Mouse (Mus musculus) ovary, postnatal 14 days (tissue): ENCODE data around the gene Tmem107.

ENCODE experiments used
- DNase-seq: peaks from one replicate; pipeline ENCODE4 v3.0.0; 2022; ENCODE audit warnings: low spot score

Tmem107 gene

GRCm38 (mm10) chr11:69059975-69060411, 10.6 kb upstream of the Tmem107 start:
- no peak for DNase-seq

GRCm38 (mm10) chr11:69060448-69061254, 10.0 kb upstream of the Tmem107 start:
- DNase-seq: no peak

GRCm38 (mm10) chr11:69061255-69061912, 9.2 kb upstream of the Tmem107 start:
- no peak for DNase-seq

- peak; percentile 65 for DNase-seq
These were observed 8.3 kb upstream of the Tmem107 start for GRCm38 (mm10) chr11:69062194-69062760.

- DNase-seq: peak; percentile 98
These were observed 7.8 kb upstream of the Tmem107 start for GRCm38 (mm10) chr11:69062761-69063224.

GRCm38 (mm10) chr11:69063413-69064201, 7.0 kb upstream of the Tmem107 start:
- DNase-seq: peak; percentile 85

- no peak for DNase-seq
These were observed 6.1 kb upstream of the Tmem107 start for GRCm38 (mm10) chr11:69064259-69065133.

- no peak for DNase-seq
These were observed 5.1 kb upstream of the Tmem107 start for GRCm38 (mm10) chr11:69065394-69065925.

GRCm38 (mm10) chr11:69066163-69066861, 4.3 kb upstream of the Tmem107 start:
- no peak for DNase-seq

- DNase-seq: peak; percentile 84
These were observed 3.6 kb upstream of the Tmem107 start for GRCm38 (mm10) chr11:69066956-69067355.

GRCm38 (mm10) chr11:69067601-69068000, 3.0 kb upstream of the Tmem107 start:
- no peak for DNase-seq

GRCm38 (mm10) chr11:69070093-69070492, 513 bp upstream of the Tmem107 start:
- no peak for DNase-seq

- no peak for DNase-seq
These were observed 656 bp downstream of the Tmem107 start for GRCm38 (mm10) chr11:69071262-69071661.

GRCm38 (mm10) chr11:69072234-69072633, 1.6 kb downstream of the Tmem107 start:
- DNase-seq: no peak

- no peak for DNase-seq
These were observed 2.1 kb downstream of the Tmem107 start for GRCm38 (mm10) chr11:69072666-69073064.

GRCm38 (mm10) chr11:69073065-69073888, 2.7 kb downstream of the Tmem107 start:
- peak; percentile 75 for DNase-seq

- DNase-seq: no peak
These were observed 3.6 kb downstream of the Tmem107 start for GRCm38 (mm10) chr11:69073951-69074775.

- no peak for DNase-seq
These were observed 4.1 kb downstream of the Tmem107 start for GRCm38 (mm10) chr11:69074776-69075069.
